Mouse (Mus musculus) gastrocnemius, postnatal 36 days (tissue): ENCODE data around the gene Creb3l2. TPM values are rescaled to one million over a fixed set of nuclear protein-coding genes. Genes with fewer than 3 reads are reported as not detected.

Experiments
- DNase-seq, 2 experiments: peaks; one replicate each; pipeline ENCODE4 v3.0.0; 2022
- intact Hi-C: fragments of 180-260 bp; cut with DNase I; formaldehyde crosslinking; loops from one replicate; pipeline ENCODE4 v1.15.1; 2025
- total RNA-seq, 2 experiments: library from RNA; stranded (reverse); gene quantifications; 2 replicates each; pipeline ENCODE4 v1.2.3; 2021

Creb3l2 gene
- total RNA-seq, 2 experiments from 2014 or later, result 8.6 to 9.4 TPM

DNA sequence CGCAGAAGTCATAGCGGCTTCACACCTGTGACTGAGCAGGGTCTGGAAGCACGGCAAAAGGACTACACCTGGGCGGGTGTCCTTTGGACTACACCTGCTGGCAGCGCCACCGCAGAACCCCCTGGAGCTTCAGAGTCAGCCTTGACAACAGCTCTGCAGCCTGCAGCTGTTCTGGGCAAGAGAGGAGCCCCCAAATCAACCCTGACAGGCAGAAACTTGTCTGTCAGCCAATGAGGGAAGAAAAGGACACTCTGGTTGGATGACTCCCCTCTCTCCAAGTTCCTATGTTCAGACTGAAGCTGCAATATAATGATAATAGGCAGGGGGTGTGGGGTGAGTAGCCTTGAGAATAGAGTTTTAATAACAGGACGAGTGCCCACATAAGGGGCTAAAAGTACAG, 105.6 kb downstream of the Creb3l2 start:
- intact Hi-C loops, result no loop called here

GRCm38 (mm10) chr6:37332846-37333245, 109.1 kb downstream of the Creb3l2 start:
- DNase-seq, result no peak
- intact Hi-C loops, result no loop called here

More for the DNA sequence above, 105.6 kb downstream of the Creb3l2 start:
- DNase-seq, result no peak

- DNase-seq, result no peak
- intact Hi-C loops, result no loop called here
Observed at GRCm38 (mm10) chr6:37329901-37330864, 111.8 kb downstream of the Creb3l2 start.

GRCm38 (mm10) chr6:37329376-37329775, 112.6 kb downstream of the Creb3l2 start:
- intact Hi-C loops, result no loop called here
- DNase-seq, result no peak

DNA sequence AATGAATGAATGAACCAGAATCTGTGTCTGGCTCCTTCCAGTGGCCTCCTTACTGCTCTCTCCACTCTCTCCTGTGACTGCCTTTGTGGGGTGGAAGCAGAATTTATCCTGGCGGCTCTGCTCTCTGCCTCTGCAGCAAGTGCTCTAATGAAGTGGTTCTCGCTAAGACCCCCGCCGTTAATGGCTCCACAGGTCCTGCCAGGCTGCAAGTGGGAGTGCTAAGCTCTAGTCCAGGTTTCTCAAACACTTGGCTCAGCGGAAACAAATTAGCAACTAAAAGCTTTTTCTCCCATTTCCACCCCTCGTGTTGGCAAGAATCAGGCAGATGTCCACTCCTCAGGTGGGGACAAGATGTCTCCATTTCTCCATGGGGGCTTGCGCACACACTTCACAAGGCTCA, 113.3 kb downstream of the Creb3l2 start:
- no peak for DNase-seq
- intact Hi-C loops, result no loop called here

DNA sequence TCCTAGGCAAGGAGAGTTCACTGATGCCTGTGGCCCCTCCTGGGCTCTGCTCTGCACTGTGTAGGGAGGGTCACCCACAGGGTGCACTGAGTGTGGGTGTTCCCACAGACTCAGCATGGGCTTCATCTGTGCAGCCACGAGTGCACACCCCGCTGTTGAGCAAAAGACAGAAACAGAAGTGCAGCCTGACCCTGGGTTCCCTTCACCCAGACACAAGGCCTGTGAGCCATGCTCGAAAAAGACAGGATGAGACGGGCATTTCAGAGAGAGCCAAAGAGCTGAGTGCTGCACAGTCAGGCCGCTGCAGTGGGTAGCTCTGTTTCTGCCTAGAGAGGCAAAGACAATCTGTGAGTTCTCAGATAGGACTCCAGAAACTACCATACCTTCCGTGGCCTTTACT, 114.4 kb downstream of the Creb3l2 start:
- DNase-seq, result no peak
- intact Hi-C loops, result no loop called here

DNA sequence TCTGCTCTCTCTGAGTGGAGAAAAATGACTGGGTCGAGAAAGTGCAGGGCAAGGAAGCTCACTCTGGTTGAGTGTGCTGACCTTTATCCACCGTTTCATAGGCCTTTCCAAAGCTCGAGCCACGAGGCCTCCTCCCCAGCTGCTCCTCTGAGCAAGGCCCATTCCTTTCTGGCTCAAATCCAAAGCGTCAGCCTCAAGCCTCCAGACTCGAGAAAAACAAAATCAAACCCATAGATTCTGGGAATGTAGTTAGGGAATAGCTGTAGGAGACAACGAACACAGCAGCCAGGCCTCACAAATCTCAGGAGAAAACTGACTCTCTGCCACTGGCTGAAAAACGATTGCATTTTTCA, 115.4 kb downstream of the Creb3l2 start:
- DNase-seq, result peak in 1 of 2 experiments; percentile 14
- intact Hi-C loops, result no loop called here

- intact Hi-C loops, result no loop called here
- no peak for DNase-seq
Observed at GRCm38 (mm10) chr6:37325906-37326602, 115.9 kb downstream of the Creb3l2 start.

- no peak for DNase-seq
- intact Hi-C loops, result no loop called here
Observed at GRCm38 (mm10) chr6:37325076-37325475, 116.9 kb downstream of the Creb3l2 start.

- intact Hi-C loops, result no loop called here
- DNase-seq, result no peak
Observed at GRCm38 (mm10) chr6:37322641-37323040, 119.3 kb downstream of the Creb3l2 start.

- intact Hi-C loops, result no loop called here
- no peak for DNase-seq
Observed at GRCm38 (mm10) chr6:37322088-37322487, 119.9 kb downstream of the Creb3l2 start.

GRCm38 (mm10) chr6:37317904-37318303, 124.0 kb downstream of the Creb3l2 start:
- DNase-seq, result no peak
- intact Hi-C loops, result no loop called here

GRCm38 (mm10) chr6:37315440-37315839, 126.5 kb downstream of the Creb3l2 start:
- DNase-seq, result no peak
- intact Hi-C loops, result no loop called here

DNA sequence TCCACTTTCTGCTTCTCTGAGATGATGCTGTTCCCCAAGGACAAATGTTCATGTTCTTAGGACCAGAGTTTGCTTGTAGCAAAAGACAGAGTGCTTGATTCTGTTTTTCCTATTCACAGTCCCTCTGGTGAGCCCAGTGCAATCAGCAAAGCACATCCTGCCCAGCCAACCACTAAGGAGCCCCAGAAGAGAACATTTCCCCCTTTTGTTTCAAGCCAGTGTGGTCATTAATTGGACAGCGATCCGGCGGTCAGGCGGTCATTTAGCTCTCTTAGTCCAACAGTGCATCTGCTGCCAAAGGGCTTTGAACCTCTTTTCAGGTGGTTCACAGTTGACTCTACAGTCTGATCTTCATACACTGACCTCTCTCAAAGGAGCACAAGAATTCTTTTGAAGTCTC, 131.3 kb downstream of the Creb3l2 start:
- DNase-seq, result peak in 1 of 2 experiments; percentile 27
- intact Hi-C loops, result no loop called here

- intact Hi-C loops, result no loop called here
Observed at GRCm38 (mm10) chr6:37306616-37307015, 135.3 kb downstream of the Creb3l2 start.

GRCm38 (mm10) chr6:37300492-37300891, 141.5 kb downstream of the Creb3l2 start:
- intact Hi-C loops, result no loop called here
- no peak for DNase-seq

More at GRCm38 (mm10) chr6:37306616-37307015, 135.3 kb downstream of the Creb3l2 start:
- DNase-seq, result no peak

DNA sequence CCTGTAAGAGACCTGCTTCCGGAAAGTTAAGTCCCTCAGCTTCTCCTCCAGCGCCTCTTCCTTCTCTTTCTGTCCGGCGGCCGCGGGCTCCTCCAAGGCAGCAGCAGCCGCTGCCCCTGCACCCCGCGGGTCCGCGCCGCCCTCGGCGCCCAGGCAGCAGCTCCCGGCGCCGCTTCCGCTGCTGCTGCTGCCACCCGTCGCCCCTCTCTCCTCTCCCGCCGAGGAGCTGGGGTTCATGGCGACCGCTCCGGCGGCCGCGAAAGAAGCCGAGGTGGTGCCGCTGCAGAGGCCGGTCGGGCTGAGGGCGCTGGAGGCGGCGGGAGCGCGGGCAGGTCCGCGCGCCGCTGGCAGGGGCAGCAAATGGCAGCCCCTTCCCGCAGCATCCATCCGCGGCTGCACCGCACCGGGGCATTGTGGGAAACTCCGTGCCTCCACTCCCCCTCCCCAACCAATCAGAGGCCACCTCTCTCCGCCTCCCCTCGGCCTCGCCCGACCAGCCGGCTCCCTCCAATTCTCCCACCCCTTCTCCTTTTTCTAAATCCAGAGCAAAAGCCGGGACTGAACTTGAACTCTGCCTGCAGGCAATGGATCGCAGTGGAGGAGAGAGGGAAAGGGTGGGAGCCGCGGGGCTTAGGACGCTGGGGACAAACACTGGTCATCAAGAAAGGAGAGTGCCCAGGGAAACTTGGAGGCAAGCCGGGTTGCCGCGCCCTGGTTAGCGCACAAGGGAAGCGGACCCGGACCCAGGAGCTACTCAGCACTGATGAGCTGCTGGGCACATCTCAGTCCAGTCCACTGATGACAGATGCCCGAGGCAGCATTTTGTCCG, 142.2 kb downstream of the Creb3l2 start, which contains the start of gene Dgki:
Gene Dgki, minus strand, starts transcription at position 623 of the 829 bp plus-strand sequence.
- intact Hi-C loops, result no loop called here
- no peak for DNase-seq

DNA sequence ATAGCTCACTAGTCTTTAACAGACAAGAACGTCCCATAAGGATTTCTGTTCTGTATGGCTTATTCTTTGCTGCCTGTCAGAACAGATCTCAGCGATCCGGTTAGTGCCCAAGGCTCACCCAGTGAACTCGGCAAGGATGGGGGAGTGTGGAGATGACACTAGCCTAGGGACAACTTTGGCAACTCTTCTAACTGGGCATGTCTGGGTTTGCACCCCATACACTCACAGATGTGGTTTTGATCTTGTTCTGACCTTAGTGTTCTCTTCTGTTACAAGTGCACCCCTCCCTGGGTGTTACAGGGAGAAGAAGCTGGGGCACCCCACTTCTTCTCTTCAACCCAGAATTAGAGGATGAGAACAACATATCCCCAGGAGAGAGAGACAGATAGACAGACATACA, 143.0 kb downstream of the Creb3l2 start:
- intact Hi-C loops, result no loop called here

DNA sequence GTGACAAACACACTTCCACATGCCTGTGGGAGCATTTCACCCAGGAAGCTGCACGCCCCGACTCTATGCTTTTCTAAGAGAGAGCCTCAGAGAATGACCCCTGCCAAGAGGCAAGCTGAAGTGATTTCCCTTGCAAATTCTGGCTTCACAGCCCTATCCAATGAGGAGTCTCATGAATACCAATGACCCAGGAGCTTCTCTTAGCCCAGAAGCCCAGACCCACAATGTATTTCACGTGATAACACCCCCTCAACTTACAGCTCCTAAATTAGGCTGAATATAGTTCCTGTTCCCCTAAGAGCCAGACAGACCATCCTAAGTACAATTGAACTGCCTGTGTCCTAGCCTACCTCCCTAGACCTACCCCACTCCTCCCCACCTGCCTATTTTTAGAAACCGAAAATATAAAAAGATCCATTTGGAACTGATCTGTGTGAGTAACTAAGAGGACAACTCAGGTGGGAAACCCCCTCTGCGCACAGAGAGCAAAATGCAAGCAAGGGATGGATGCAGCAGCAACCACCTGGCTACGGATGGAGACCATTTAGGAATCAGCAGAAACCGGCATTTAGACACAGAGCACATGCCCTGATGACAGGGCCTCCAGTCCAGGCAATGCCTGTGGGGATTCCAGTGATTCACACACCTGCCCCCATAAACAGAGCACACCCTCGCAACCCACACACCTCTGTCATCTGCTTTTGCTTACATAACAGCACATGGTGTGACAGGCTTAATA, 144.0 kb downstream of the Creb3l2 start:
- intact Hi-C loops, result no loop called here
- DNase-seq, result no peak

More for the DNA sequence above, 143.0 kb downstream of the Creb3l2 start:
- no peak for DNase-seq

DNA sequence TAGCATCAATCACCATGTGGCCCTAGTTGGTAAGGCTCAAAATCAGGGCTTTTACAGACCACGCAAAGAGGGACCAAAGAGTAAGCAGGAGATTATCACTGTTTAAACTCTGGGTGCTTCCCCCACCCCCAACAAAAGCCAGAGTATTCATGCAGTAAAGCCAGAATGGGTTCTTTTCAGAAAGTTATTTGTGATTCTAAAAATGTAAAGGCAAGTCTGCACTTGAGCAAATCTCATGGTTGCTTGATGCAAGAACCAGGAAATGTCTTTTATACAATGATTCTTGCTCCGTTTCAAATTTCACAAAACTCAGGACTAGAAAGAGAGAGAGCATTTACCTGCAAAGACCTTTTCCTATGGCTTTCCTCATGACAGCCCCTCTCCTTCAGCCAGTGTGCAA, 149.9 kb downstream of the Creb3l2 start:
- intact Hi-C loops, result no loop called here
- no peak for DNase-seq
